Mouse (Mus musculus) ES-CJ7 (cell line): ENCODE measurements around the gene Ipo9.

Experiments
- DNase-seq: peaks from one replicate; pipeline ENCODE4 v3.0.0; 2011; ENCODE audit warnings: low read depth, low spot score

The Ipo9 gene

DNA sequence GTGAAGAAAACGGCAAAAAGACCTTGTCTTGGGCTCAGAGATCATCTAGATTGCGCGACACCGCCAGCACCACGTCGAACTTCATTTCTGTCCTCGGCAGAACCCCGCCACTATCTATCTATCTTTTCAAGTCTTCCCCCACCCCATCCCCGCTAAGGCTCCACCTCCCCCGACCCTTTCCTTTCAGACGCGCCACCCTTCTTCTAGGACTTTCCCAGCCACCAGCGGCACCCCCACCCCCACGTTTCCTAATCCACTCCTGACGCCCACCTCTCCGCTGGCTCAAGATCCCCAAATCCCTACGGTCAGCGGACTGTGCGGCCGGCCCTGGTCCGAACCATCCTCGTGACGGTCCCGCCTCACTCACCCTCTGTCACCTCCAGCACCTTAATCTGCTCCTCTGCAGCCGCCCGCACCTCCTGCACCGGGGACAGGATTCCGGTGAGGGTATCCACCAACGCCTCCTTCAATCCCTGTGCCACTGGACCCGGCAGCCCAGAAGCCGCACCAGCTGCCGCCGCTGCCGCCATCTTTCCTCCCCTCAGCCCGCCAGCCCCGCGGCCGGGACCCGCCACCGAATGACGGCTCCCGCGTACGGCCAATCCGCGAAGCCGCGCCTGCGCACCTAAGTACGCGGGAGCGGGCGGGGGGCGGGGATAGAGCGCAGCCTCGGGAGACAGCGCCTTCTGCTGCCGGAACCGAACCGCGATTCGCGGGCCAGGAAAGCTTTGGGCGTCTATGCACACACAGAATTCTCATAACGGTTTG, at the start of gene Ipo9:
Gene Ipo9, minus strand, starts transcription at position 599 of the 768 bp plus-strand sequence.
- DNase-seq, result peak; percentile 94

DNA sequence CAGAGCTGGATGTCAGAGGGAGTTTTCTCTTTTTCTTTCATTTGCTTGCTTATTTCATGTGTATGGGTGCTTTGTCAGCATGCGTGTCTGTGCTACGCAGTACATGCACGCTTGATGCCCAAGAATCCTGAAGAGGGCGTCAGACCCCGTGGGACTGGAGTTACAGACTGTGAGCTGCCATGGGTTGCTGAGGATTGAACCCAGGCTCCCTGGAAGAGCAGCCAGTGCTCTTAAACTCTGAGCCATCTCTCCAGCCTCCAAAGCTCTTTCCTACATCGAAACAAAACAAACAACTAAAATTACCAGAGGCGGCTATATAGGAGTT, 45.2 kb upstream of the Ipo9 start:
- DNase-seq, result no peak

DNA sequence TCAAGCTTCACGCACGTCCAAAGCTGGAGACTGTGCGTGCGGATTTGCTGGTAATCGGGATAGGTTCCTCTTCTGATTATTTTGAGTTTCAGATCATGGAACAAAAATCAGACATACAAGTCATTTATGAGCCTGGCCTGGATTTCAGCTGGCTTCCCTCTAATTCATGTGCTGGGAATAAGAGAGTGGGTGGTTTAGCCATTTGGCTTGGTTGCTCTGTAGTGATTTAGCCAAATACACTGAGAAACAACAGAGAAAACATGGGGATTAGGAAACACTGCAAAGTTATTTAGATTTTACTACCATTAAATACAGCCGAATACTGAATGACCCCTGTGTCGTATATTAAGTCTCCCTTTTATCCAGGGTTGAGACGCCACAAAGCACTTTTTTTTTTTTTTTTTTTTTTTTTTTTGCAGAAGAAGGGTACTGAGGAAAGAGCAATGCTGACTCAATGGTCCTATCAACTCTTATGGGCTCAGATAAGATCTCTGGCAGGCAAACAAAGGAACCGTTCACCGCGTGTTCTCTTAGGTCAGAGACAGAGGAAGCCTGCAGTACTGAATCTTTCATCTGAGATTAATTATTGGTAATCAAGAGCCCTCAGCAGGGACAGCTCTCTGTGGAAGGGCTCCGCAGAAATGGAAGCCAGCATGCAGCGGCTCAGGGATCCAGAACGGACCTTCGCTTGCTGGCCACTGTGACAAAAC, 44.7 kb upstream of the Ipo9 start:
- no peak for DNase-seq

DNA sequence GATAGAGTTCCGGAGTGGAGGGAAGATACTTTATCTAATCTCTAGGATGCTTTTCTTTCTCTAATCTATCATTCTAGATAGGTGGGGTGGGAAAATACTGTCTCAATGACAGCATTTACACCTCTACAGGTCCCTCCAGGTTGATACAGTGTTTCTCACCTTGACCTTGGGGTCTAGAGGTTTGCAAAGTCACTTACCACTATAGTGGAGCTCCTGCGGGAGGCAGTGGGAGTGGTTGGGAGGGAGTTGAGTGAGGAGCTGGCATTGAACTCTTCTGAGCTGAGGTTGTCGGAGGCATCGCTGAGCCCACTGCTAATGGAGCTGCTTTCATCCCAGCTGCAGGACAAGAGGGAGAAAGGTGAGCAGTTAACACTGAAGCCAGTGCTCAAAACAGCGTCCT, 42.2 kb upstream of the Ipo9 start:
- DNase-seq, result peak; percentile 93

DNA sequence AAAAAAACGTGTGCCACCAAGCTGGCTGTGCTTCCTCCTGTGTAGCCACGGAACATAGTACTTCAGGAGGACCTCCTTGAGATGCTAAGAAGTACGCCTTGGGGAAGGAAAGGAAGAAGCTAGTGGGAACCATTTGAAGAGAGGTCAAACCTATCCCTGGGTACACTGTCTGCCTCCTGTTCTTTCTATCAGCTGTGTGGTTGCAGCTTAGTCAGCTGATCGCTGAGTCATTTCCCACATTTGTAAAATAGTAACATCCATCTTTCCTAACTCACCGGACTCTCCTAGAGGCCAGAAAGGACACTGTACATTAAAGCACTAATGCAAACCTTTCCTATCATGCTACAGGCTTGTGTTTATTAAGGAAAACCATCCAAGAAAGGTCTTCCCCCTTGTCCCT, 41.4 kb upstream of the Ipo9 start:
- DNase-seq, result no peak

DNA sequence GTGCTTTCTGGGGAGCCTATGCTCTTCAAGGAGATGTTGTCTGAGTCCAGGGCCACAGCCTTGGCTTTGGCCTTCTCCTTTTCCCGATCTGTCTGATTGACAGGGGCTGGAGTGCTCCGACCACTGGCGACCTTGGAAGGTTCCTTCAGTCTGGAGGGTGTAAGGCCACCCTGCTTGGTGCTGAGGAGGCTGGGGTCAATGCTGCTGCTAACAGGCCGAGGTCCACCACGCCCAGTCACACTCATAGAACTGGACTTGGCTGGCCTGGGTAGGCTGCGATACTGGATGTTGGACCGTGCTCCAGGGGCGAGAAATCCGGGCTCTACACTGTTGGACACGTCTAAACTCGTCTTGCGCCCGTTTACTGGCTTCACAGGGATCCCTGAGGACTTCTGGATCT, 40.2 kb upstream of the Ipo9 start:
- DNase-seq, result no peak

DNA sequence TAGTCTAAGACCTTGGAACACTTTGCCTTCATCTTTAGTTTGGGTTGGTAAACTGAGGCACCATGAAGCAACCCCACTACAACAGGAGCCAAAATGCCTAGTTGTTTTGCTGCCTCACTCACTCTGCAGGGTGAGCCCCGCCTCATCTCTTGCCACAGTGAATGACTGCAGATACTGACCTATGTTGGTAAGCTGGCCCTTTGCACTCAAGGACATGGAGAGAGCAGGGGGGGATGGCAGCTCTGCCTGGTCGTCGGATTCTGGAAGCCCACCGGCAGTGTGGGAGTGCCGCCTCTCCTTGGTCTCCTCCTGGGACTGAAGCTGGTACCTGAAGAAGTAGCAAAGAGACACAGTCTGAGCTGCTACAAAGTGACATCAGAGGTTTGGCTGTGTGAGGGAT, 37.2 kb upstream of the Ipo9 start:
- no peak for DNase-seq

DNA sequence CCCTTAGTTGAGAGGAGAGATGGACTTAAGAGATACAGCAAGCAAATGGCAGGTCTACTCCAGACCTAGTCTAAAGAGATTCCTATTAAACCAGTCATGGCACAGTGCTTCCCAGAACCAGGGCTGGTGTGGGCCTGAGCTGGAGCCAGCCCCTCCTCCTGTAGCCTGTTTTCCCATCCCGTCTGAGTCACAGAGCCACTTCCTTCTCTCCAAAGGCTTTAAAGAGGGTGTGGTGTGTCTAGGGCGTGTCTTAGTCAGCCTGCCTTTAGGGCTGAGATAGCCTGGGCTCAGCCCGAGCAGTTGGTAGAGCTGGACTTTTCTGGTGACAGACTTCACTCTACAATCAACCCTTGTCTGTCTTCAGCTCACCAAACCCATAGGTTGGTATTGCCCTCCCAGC, 36.6 kb upstream of the Ipo9 start:
- peak; percentile 86 for DNase-seq

DNA sequence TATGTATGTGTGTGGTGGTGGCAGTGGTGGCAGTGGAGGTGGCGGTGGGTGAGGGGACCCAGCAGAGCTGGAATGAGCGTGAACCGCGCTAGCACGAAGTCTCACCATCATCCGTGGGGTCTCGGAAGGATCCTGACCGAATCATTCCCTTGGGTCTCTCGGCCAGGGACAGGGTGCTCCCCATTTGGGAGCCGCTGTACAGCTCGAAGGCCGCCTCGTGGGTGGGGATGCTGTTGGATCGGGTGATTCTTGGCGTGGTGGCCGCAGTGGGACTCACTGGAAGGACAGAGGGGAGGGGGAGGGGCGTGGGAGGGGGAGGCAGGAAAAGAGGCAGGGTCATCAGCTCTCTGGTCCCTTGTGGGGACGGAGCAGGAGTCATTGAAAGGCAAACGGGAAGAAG, 35.4 kb upstream of the Ipo9 start:
- no peak for DNase-seq

DNA sequence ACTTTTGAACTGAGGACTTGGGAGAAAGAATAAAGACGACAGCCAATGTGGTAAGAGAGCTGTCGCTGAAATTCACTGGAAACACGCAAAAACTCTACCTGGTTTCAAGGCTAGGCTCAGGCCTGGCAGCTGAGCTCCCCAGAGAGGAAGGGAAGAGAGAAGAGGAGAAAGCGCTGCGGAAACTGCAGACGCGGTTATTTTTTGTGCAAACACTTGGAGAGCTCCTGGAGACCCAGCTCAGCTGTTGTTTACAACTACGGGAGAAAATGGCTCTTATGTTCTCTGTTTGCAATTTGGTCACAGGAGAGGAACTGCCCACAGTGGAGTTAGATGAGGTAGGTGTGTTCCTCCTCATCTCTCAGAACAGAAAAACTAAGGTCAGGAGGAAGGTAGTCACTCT, 32.4 kb upstream of the Ipo9 start:
- DNase-seq, result no peak

DNA sequence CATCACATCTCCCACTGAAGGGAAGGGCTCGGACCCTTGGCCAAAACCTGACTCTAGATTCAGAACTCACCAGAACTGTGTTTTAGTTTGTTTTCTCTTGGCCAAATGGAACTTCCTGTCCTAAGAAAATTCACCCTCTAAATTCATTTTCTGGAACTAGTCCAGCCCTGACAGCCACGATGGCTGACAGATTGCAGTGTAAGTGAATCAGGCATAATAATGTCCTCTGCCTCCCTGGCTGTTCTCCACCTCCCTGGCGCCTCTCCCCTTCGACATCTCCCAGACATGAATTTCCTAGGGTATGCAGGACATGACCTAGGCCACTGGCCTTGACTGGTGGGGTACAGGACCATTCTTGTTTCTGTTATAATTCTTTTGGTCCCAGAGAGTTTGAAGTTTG, 32.0 kb upstream of the Ipo9 start:
- DNase-seq, result no peak

DNA sequence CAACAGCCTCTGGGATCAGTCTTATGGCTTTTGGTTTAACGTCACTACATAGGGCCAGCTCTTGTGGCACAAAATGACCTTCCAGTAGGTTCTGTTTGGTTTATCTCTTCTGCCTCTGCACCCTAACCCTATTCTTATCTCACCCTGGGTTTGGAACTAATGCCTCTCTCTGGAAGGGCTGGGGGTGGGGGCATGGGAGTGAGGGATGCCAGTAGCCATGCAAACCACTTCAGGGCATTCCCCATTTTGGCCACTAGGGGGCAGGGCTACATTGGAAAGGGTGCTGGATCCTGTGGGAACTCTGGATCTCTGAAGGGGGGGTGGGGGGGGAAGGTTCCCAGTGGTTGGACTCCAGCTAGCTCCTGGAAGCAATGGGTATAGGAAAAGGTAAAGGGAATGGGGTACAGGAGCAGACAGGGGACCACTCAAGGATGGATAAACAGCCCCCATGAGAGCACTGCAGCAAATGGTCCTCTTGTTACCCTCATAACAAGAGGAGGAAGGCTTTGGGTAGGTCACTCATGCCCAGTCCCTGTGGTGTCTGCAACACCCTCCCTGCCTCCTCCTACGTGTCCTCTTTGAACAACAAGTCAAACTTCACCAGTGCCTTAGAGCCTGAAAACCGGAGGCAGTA, 30.9 kb upstream of the Ipo9 start:
- peak; percentile 52 for DNase-seq

DNA sequence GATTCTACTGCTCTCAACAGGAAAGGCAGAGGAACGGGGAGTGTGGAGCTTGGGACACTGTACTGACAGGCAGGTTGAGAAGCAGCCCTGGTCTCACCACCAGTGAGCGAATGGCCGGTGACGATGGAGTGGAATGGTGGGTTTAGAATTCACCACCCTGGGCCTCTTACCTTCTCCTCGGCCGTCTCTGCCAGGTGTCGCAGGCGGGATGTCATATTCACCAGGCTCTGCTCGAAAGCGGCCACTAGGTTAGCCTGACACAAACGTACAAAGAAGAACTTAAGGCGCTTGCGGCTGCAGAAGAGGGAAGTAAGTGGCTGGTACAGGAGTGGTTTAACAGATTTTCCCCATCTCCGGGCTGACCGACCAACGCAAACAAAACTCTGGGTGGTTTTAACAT, 30.2 kb upstream of the Ipo9 start:
- no peak for DNase-seq

DNA sequence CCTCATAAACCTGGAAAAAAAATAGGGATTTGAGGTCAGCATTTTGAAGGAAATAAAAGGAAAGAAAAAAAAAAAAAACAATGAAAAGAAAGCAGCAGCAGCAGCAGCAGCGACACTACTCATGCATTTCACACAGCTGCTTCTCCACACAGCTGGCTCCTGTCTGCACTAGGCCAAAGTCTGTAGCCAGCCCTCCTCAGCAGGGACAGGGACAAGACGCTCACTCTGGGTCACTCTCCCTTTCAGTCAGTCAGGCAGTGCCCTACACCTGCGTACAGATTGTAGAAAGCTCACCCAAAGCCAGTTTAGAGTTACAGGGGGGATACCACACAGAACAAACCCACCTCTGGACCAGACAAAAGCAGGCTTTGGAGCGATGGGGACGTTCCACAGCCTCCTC, 27.6 kb upstream of the Ipo9 start:
- no peak for DNase-seq

DNA sequence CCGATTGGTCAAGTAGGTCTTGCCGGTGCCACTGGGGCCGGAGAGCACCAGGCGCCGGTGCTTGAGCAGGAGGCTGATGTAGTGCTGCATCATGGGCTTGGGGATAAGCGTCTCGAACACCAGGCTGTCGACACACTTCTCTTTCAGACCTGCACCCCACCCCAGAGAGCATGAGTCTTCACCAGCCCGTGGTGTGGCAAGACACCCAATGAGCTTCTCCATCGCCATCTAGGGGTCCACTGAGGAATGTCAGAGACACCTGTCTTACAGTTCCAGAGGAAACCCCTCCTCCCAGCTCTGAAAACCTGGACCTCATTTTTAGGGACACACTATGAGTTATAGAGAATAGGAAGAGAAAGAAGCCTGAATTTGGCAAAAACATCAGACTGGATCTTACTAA, 22.0 kb upstream of the Ipo9 start:
- peak; percentile 78 for DNase-seq

DNA sequence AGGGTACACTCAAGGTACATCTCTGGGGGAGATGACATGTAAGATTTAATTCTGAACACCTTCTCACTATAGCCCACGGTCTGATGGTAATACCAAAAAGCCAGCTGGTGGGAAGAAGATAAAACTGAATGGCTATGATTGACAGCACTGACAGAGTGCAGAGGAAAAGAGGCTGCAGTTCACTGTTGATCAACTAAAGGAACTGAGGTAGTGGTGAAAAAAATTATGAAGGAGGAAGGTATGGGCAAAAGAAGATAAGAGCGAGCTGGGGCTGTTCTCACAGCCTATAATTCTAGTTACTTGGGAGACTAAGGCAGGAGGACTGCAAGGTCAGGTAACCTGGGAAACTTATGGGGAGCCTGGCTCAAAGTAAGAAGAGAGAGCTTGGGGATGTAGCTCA, 21.1 kb upstream of the Ipo9 start:
- no peak for DNase-seq

DNA sequence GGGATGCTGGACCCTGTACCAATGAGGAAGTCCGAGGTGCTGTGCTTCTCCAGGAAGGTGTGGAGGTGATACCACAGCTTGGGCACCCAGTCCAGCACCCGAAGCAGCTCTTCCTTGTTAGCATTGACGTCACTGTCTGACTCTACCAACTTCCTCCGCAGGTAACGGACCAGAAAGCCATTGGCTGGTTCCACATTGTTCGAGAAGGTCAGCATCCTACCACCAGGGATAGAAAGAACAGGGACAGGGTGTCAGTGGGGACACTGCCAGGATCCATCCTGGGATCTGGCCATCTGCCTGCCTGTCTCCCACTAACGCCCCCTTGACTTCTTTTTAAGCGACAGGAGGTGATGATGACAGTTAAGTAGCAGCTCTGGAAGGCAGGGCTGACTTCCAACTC, 19.6 kb upstream of the Ipo9 start:
- DNase-seq, result no peak

DNA sequence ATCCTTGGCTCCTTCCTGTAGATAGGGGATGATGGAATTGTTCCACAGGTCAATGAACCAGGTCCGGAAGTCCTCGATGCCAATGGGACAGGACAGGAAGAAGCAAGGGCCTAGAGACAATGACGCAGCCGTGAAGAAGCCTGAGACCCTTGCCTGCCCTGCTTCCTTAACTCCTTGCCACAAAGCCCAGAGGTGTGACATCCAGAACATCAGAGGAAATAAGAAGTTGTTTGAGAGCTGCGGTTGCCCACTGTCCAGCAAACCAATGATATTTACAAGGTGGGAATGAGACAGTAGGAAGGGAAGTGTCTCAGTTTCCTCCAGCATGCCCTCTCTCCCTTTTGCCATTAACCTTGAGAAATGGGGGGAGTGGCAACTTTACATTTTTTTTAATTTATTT, 18.6 kb upstream of the Ipo9 start:
- DNase-seq, result no peak

DNA sequence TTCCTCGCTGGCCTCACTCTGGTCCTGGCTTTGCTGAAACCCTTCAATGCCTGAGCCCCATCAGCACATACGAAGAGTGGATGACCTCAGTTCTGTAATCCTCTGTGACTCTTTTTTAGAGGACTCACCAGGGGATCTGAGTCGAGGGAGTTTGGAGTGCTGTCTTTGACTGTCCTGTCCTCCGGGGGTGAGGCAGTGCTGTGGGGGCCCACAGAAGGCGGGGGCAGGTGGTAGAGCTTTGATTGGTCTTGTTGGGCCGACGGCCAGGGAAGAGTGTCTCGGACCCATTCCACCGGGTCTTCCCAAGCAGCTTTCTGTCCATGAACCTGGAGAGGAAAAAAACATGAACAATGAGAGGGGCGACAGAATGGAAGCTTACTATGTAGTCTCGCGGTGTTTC, 13.2 kb upstream of the Ipo9 start:
- no peak for DNase-seq

DNA sequence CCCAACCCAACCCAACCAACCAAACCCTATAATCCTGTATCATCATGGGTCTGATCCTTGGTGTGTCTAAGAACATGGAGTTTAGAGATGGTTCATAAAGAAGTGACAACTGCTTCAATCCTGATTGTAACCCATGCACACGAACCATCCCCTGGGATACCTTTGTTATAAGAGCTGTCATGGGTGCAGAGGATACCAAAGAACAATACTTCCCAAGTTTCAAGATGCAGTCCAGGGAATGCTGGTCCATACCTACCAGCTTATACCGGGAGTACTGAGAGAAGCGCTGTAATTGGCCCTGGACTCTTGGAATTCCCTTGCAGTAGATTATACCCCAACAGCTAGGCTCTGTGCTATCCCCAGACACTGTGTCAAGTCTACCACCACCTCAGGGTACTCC, 11.6 kb upstream of the Ipo9 start:
- no peak for DNase-seq

DNA sequence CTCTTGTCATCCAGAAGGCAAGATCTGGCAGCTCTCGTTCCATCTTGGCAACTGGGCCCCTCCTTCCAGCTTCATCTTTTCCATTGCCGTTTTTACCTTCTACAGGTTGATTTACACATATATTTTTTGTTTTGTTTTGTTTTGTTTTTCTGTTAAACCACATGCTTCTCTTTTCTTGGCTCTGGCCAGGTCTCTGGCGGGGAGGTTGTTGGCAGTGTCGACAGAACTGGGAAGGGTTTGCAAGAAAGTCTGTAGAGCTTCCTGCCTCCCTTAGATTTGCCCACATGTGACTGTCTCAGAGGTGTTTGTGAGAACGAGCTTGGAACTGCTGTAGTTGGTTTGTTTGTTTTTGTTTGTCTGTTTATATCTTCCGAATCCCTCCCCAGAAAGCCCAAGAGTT, 10.7 kb upstream of the Ipo9 start:
- no peak for DNase-seq

DNA sequence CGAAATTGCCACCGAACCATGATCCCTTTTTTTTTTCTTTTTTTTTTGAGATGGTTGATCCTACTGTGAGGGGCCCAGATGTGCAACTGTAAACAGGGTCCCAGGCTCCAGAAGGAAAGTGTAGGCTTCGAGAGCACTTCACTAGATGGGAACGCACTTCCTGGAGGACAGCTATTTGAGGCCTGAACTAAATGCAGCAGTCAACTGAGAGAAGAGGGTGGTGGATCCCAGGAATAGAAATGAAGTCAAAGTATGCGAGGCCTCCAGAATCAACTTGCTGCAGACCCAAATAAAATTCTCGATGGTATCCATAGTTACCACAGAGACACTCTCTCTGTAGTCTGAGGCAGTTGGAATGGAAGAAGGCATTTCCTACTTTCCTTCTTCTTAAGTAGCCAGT, 8.5 kb upstream of the Ipo9 start:
- DNase-seq, result no peak

DNA sequence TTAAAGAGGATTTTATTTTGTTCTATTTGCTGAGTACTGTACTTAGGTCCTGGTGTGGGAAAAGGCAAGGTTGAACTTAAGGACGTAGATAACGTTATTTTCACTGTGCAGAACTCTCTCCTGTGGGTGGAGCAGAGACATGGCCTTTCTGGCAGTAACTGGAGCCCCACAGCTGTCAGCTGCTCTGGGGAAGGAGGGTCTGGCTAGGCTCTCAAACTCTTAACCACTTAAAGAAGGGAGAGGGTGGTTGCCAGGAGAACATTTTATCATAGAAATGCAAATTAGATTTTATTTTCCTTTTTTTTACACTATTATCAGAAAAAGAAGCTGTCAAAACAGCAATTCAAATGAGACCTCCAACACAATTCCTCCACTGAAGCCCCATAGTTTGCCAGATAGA, 5.5 kb upstream of the Ipo9 start:
- DNase-seq, result no peak
